Mouse (Mus musculus) MN1 (cell line): Measurements from ENCODE around the gene Eva1c.

Experiments
- DNase-seq: peaks from one replicate; pipeline ENCODE4 v3.0.0-alpha.2; 2016; ENCODE audit warnings: low spot score

Gene Eva1c

DNA sequence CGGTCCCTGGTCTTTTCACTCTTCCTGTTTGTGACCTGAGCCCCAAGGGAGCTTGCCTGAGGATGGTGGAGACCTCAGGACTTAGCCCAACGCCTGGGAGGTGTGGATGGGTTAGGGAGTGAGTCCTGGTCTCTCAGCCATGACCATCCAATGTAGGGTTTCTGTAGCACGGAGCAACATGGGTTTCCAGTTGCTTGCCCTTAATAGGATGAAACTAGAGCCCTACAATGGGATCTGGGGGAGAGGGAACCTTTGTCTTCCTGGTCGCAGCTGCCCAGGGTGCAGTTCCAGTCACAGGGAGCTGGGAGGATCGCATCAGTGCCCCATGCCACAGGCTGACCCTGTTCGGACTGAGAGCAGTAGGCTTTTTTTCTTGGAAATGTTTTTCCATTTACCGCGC is 90.6 kb downstream of the Eva1c start:
- no peak for DNase-seq

DNA sequence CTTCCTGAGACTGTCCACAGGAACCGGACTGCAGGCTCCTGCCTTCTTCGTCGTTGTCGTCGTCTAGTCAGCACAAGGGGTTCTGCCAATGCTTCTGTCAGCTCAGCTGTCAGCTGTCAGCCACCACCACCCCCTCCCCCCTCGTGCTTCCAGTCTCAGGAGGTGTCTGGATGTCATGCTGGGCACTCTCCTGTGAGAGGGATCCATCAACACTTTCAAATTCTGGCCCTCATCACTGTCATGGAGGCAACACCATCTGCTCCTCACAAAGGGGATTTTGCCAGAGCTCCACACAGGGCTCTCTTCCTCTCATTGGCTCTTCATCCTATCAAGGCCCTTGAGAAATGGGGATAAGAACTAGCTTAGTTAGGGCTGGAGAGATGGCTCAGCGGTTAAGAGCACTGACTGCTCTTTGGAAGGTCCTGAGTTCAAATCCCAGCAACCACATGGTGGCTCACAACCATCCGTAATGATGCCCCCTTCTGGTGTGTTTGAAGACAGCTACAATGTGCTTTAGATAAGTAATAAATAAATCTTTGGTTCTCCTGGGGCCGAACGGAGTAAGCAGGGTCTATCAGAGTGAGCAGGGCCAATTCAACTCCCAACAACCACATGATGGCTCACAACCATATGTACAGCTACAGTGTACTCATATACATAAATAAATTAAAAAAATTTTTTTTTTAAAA is 95.1 kb downstream of the Eva1c start:
- peak; percentile 24 for DNase-seq

DNA sequence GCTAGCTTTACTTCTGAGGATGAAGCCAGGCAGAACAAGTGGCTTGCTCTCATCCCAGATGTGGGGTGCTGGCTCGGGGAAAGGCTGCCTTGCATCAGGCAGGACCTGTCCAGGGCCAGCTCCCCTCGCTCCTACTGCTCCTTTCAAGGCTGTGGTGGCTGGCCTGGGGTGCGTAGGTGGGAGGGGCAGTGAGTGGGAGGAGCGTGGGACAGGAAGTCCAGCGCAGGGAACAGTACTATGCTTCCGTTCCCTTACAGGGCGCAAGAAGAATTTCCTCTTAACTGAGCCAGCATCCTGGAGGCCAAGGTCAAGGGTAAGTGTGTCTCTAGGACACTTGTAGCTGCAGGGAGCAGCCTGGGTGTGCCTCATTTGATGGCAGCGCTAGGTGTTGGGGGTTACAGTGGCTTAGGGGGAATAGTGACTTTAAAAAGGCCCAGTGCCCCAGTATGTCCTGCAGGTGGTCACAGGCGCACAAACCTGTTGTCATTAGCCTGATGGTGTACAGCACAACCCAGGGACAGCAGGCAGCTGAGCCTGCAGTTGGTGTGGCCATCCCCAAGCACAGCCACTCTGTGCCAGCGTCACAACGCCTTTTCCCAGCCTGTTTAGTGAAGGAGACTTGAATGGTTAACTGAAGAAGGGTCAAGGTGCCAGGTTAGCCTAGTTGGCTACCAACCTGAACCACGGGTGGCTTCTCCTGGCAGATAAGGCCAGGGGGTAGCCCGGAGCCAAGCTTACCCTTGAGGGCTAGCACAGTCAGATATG is 98.3 kb downstream of the Eva1c start:
- DNase-seq = no peak

DNA sequence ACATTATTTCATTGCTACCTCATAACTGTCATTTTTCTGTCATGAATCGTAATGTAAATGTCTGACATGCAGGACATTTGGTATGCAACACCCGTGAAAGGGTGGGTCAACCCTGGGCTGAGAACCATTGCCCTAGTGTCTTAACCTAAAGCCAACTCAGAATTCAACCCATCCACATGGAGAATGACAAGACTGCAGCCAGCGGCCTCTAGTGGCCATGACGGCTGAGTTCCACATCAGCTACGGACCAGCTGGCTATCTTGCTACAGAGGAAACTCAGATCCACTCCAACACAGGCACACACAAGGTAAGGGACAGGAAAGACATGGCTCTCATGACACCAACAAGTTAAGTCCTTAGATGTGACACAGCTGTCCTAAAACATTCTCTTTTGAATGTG is 98.9 kb downstream of the Eva1c start:
- DNase-seq = peak; percentile 76

DNA sequence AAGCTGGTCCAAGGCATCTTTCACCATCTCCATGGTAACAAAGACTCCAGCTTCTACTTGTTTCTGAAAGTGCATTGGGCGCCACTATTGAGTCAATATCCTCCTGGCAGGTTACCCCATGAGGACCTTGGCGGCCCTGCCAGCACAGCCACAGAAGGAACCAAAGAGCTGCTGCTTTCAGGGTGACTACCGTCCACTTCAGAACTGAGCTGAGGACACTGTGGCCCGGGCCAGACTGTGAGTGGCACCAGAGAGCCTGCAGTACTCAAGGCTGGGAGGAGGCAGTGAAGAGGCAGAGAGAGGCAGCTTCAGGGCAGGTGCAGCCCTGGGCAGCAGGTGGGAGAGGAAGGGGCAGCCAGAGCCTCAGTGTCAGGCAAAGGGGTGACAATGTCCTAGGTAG is 100.9 kb downstream of the Eva1c start:
- DNase-seq = no peak

DNA sequence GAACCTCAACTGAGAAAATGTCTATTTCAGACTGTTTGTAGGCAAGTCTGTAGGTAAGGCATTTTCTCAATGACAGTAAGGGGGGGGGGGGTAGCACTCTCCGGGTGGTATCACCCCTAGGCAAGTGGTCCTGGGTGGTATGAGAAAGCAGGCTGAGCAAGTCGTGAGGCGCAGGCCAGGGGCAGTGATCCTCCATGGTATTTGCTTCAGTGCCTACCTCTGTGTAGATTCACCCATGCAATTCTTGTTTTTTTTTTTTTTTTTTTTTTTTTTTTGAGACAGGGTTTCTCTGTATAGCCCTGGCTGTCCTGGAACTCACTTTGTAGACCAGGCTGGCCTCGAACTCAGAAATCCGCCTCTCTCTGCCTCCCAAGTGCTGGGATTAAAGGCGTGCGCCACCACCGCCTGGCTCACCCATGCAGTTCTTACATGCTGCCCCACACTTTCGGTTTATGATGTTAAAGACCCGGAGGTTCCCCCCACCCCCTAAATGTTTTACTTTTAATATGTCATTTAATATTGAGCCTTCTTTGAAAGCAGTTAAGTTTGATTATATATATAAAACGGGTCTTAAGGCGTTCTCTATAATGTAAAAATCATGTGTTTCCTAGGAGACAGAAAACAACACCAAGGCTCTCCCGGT is 107.1 kb downstream of the Eva1c start:
- no peak for DNase-seq

DNA sequence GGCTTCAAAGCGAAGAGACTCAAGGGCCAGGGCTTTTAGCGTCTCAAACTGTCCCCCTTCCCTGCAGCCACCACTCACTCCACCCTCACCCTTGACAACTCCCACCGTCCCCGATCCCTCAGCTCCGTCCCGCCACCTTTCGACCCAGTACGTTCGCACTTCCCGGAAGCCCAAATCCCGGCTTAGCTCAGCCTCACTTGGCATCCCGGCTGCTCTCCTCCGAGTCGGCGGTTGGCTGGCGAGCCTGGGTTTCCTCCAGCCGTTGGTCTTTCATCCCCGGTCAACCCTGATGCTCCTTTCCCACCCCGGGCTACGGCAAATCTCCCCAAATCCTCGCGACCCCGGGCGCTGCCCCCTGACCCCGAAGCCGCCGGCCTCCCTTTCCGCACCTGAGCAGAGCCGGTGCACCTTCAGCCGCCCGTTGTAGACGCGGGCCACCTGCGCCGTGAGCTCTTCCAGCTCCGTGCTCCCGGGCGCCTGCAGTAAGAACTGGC is 107.7 kb downstream of the Eva1c start:
- DNase-seq = peak; percentile 75

DNA sequence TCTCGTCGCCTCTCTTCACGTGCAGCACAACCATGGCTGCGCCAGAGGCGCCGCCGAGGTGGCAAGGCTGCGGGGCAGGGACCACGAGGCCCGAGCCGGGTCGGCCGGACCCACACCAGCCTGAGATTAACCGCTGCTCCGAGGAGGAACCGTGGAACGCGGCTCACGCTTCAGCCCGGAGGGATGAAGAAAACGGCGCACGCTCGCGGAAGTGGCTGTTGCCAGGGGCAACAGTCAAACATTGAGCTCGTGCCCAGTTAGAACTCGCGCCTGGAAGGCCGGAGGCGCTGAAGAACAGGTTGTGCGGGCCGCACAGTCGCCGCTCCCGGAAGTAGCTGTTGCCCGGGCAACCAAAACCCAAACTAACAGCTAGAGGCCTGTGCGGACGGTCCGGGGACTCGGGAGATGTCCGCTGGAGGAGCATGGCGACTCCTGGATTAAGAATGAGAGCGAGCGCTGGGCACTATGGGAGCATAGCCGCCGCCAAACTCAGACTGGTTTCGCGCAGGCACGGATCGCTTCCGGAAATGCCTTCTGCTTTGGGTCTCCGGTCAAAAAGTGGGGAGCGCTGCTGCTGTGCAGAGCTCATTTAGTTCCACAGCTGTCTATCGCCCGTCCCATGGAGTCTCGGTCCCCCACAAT is 108.3 kb downstream of the Eva1c start, which contains the start of gene Cfap298:
Gene Cfap298 (minus strand): TSS at position 428 of the 642 bp plus-strand sequence.
- DNase-seq = peak; percentile 97

DNA sequence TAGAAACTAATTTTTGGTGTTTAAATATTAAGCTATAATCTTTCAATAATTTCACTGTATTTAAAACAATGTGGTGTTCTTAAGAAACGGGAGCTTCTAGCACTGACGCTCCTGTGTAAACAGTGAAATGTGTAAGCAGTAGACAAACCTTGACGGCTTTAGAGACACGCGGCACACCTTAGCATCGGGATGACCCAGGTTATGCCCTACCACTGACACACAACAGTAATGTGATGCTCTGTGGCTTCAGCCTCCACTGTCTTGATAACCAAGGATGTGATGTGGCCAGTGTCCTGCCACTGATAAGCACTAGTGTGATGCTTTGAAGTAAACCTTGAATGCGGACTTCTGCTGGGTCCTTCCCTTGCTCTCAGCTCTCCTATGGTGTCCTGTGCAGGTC is 114.7 kb downstream of the Eva1c start:
- no peak for DNase-seq

DNA sequence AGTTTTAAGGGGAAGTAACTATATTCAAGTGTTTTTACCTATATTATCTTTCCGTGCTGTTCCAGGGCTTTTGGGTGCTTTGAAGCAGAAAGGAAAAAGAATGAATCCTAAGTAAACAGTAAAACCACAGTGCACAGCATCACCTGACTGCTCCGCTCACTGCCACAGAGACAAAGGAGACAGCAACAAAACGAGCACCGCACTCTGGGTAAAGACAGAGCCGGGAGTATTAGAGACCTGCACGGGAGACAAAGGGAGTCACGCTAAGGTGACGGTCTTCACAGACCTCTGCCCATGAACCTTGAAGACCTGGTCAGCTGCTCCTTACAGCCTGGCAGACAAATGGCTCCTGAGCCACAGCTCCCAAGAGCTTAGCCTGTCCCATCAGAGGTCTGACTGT is 120.5 kb downstream of the Eva1c start:
- DNase-seq = no peak

DNA sequence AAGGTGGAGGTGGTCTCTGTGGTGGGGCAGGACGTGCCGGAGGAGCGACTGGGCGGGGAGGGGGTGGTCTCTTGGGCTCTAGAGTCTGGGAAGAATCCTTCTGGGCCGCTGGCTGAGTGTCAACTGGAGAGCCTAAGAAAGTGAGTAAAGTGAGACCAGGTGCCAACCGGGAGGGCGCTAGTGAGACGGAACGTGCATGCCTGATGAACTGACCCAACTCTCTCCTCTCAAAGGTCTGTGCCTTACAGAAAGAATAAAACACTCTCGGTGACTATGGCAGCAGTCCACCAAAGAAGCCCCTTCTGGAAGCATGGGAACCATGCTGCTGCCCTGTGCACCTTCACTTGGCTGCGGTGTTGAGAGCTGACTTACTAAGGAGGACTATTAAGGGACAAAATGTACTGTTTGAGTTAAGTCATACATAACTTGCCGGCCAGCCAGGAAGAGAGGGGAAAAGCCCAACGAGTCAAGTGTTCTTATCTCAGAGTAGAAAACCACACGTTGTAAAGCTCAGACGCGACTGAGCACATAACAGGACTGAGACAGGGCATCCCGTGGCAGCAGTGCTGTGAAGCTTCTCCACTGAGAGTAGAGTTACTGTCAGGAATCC is 123.9 kb downstream of the Eva1c start:
- DNase-seq = no peak

DNA sequence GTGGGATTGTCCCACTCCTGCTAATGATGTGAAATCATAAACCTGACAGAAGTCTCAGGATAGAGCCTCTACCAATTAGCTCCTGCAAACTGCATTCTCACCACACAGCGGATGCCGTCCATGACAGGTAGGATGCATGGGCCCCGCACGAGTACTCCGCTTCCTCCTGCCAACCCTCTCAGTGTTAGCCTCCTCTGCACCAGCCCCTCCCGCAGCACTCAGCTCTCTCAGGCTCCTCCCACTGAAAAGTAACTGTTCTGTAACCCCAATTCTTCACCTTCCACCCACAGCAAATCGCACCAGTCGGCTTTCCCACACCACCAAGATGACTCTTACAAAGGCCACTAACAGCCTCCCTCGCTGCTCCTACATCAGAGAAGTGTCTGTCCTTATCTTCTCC is 126.6 kb downstream of the Eva1c start:
- DNase-seq = no peak

DNA sequence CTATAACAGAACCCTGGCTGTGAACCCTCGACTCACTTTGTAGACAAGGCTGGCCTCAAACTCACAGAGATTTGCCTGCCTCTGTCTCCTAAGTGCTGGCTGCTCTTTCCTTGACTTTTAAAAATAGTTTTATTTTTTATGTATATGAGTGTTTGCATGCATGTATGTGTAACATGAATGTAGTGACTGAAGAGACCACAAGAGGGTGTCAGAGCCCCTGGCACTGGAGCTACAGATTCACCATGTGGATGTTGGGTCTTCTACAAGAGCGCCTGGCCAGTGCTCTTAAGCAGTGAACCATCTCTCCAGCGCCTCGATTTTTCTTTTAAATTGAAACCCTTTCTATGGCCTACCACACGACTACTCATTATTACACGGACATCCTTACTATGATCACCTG is 127.3 kb downstream of the Eva1c start:
- no peak for DNase-seq
